Mouse (Mus musculus) stomach, postnatal 0 days (tissue): ENCODE results near the gene Krtap21-1. TPM values are rescaled to one million over a fixed set of nuclear protein-coding genes. Genes with fewer than 3 reads are reported as not detected.

Source experiments
- ATAC-seq: fragments of 200-750 bp; cut with Nextera tagmentation; 2 replicates; pipeline ENCODE4 v1.8.0; 2017; ENCODE audit not compliant: low FRiP score, low TSS enrichment
- DNase-seq: peaks from one replicate; pipeline ENCODE4 v3.0.0-alpha.2; 2016; ENCODE audit warnings: low spot score
- H3K27ac ChIP-seq: fragments of 300-500 bp; sonication (generic); replicated peaks from 2 replicates; pipeline ENCODE4 v1.5.1; 2014; ENCODE audit warnings: mild to moderate bottlenecking, control low read depth
- H3K27me3 ChIP-seq: fragments of 300-500 bp; sonication (generic); 2 replicates; pipeline ENCODE4 v1.6.1; 2014; ENCODE audit warnings: low read length; ENCODE audit not compliant: control insufficient read depth, insufficient read depth
- H3K36me3 ChIP-seq: fragments of 300-500 bp; sonication (generic); 2 replicates; pipeline ENCODE4 v1.6.1; 2014; ENCODE audit warnings: low read length, mixed read lengths; ENCODE audit not compliant: control insufficient read depth, insufficient read depth
- H3K4me1 ChIP-seq: fragments of 300-500 bp; sonication (generic); replicated peaks from 2 replicates; pipeline ENCODE4 v1.6.1; 2014; ENCODE audit warnings: antibody characterized with exemption; ENCODE audit not compliant: control insufficient read depth, insufficient read depth
- H3K4me2 ChIP-seq: fragments of 300-500 bp; sonication (generic); replicated peaks from 2 replicates; pipeline ENCODE4 v1.6.1; 2014; ENCODE audit warnings: low read depth, mild to moderate bottlenecking, control low read depth, moderate library complexity
- H3K4me3 ChIP-seq: fragments of 300-500 bp; sonication (generic); 2 replicates; pipeline ENCODE4 v1.5.1; 2014; ENCODE audit warnings: low read depth, low read length, control low read depth
- H3K9ac ChIP-seq: fragments of 300-500 bp; sonication (generic); 2 replicates; pipeline ENCODE4 v1.6.1; 2014; ENCODE audit warnings: mild to moderate bottlenecking, low read length, control low read depth, mixed read lengths
- H3K9me3 ChIP-seq: fragments of 300-500 bp; sonication (generic); 2 replicates; pipeline ENCODE4 v1.6.1; 2016; ENCODE audit warnings: low read length; ENCODE audit not compliant: control insufficient read depth
- CTCF ChIP-seq: IDR thresholded peaks from 2 replicates; pipeline ENCODE4 v1.5.1; 2016; ENCODE audit warnings: antibody characterized with exemption, low read depth, mild to moderate bottlenecking, moderate library complexity
- EP300 ChIP-seq: optimal IDR thresholded peaks from 2 replicates; pipeline ENCODE3; 2016; ENCODE audit warnings: antibody characterized with exemption
- WGBS: fragments of 180-500 bp; shearing (Covaris S2); extraction: QIAGEN DNeasy Blood & Tissue Kit; methylation state at CpG from one replicate; pipeline ENCODE4 v1.1.7; 2014; 5-methylcytosine and 5-hydroxymethylcytosine counted together
- polyA plus RNA-seq: library from polyadenylated mRNA; unstranded; fragments of >200 nt; fragmentation: Nextera tagmentation; extraction: Ambion mirVana; gene quantifications from 2 replicates; pipeline ENCODE4 v1.2.1, GENCODE M21; 2015

Krtap21-1 gene
- polyA plus RNA-seq, 1 experiment from 2014 or later: not detected

DNA sequence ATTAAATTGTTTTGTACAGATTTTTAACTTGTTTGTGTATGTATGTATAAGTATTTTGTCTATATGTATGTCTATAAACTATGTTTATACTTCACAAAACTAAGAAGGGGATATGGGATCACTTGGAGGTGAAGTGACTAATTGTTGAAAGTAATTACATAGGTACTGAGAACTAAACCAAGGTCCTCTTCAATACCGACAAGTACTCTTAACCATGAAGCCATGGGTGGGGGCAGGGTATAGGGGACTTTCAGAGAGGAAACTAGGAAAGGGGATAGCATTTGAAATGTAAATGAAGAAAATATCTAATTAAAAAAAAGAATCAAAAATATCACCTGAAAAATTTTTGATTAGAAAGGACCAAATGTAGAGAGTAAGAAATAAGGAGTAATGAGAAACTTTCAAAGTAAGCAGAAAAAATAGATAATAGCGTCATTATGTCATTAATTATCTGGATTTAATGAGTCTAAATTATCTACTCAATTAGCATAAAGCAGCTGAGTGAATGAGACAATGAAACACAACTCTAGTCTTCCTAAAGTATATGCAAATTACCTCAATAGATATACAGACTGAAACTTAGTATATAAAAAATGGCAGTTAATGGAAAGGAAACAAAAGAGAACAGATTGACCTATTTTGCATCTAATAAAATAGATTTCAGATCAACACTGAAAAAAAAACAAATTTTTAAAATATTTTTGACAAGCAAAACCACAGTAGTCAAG, 30.8 kb downstream of the Krtap21-1 start:
- TF ChIP-seq CTCF (no peak), EP300 (no peak)
- H3K27me3 ChIP-seq: no peaks in the 10 kb centered on the region
- H3K27ac ChIP-seq: no peak overlapping the region
- no peak overlapping the region for H3K4me3 ChIP-seq
- no peak for ATAC-seq
- H3K9me3 ChIP-seq: no peaks in the 10 kb centered on the region
- WGBS: 70% methylated on average over 2 of the region's 2 CpGs
- no peaks in the 10 kb centered on the region for H3K4me1 ChIP-seq
- DNase-seq: no peak
- no peak overlapping the region for H3K4me2 ChIP-seq
- H3K36me3 ChIP-seq: no peaks in the 10 kb centered on the region
- no peak overlapping the region for H3K9ac ChIP-seq

Other genes with a start within 250 kb of the Krtap21-1 start
- gene Gm9789, start 245.9 kb downstream of the Krtap21-1 start, polyA plus RNA-seq: not detected in 2 replicates
- not detected in 2 replicates for gene Gm7735, start 234.4 kb downstream of the Krtap21-1 start, polyA plus RNA-seq
- gene 1110057P08Rik, start 229.1 kb downstream of the Krtap21-1 start, polyA plus RNA-seq: not detected in 2 replicates
- gene Krtap20-2, start 198.0 kb downstream of the Krtap21-1 start, polyA plus RNA-seq: not detected in 2 replicates
- not detected in 2 replicates for gene Krtap6-2, start 16.2 kb upstream of the Krtap21-1 start, polyA plus RNA-seq
- gene Krtap8-1, start 84.1 kb upstream of the Krtap21-1 start, polyA plus RNA-seq: not detected in 2 replicates
- gene Krtap7-1, start 104.5 kb upstream of the Krtap21-1 start, polyA plus RNA-seq: not detected in 2 replicates
- not detected in 2 replicates for gene Krtap11-1, start 167.3 kb upstream of the Krtap21-1 start, polyA plus RNA-seq